Mouse (Mus musculus) frontal cortex, adult 2 months (tissue): Measurements from ENCODE around the gene Lgals1. TPM values are rescaled to one million over a fixed set of nuclear protein-coding genes. Genes with fewer than 3 reads are reported as not detected.

Source experiments
- DNase-seq, 2 experiments: peaks; one replicate each; pipeline ENCODE4 v3.0.0; 2022; ENCODE audit warnings: low spot score in 1 of 2; ENCODE audit errors: extremely low spot score in 1 of 2
- polyA plus RNA-seq: library from polyadenylated mRNA; depleted of rRNA; stranded (reverse); fragments of >200 nt; gene quantifications from 2 replicates; pipeline ENCODE4 v1.2.3, GENCODE M21; 2012

Lgals1 gene
- polyA plus RNA-seq, 1 experiment, result 48.2 TPM

DNA sequence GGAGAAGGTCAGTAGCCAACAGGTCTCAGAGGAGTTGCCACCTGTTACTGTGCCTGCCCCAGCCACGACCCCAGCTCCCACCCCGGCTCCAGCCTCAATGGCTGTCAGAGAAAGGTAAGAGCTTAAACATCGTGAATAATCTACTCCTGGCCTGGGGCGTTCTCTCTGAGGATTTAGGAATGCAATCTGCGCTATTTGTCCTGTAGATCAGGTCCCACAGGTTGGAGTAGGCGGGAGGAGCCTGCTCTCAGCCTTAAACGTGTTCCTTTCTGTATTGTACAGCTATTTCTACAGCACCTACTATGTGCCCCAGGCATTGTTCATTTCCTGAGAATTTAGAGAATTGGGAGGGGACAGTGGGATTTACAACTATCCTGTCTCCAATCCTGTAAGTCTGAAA is 18.1 kb upstream of the Lgals1 start:
- DNase-seq, result no peak

DNA sequence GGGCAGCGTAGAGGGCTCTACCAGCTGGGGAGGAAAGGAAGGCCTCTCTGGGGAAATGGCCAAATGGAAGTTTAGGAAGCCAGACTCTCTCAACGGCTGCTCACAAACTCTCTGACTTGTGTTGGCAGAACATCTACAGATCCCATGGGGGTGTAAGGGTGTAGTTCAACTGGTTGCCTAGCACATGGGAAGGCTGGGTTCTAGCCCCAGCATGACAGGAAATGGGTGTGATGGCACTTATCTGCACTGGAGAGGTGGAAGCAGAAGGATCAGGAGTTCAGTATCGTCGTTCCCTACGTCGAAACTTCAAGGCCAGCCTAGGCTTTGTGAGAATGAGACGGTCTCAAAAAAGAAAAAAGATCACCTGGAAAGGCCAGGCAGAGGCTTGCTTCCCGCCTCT is 17.5 kb upstream of the Lgals1 start:
- no peak for DNase-seq

GRCm38 (mm10) chr15:78912040-78912439 is 14.5 kb upstream of the Lgals1 start:
- peak in 1 of 2 experiments; percentile 60 for DNase-seq

DNA sequence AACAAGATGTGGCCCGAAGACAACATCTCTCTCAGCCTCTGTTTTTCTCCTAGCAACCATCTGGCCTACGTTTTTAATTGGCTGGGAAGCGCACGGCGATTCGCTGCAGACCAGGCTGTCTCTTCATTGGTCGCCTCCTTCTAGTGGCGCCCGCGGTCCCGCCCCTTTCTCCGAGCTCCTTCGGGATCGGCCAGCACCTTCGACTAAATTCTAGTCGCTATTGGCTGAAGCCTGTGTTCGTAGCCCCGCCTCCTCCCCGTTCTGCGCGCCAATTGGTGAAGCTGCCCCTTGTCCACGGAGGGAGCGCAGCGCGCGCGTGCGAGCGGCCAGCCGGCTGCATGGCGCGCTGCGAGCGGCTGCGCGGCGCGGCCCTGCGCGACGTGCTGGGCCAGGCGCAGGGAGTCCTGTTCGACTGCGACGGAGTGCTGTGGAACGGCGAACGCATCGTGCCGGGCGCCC is 12.9 kb upstream of the Lgals1 start, which contains the start of gene Pdxp:
Pdxp (plus strand) TSS at position 288 of the 459 bp plus-strand sequence.
- DNase-seq, result peak; percentile 97 to 98

- peak in 1 of 2 experiments; percentile 66 for DNase-seq
Observed at GRCm38 (mm10) chr15:78914091-78914822, 12.3 kb upstream of the Lgals1 start.

GRCm38 (mm10) chr15:78914823-78915659 is 11.5 kb upstream of the Lgals1 start:
- no peak for DNase-seq

- peak; percentile 77 to 88 for DNase-seq
Observed at GRCm38 (mm10) chr15:78915660-78916017, 10.9 kb upstream of the Lgals1 start.

- peak in 1 of 2 experiments; percentile 57 for DNase-seq
Observed at GRCm38 (mm10) chr15:78916052-78916826, 10.3 kb upstream of the Lgals1 start.

DNA sequence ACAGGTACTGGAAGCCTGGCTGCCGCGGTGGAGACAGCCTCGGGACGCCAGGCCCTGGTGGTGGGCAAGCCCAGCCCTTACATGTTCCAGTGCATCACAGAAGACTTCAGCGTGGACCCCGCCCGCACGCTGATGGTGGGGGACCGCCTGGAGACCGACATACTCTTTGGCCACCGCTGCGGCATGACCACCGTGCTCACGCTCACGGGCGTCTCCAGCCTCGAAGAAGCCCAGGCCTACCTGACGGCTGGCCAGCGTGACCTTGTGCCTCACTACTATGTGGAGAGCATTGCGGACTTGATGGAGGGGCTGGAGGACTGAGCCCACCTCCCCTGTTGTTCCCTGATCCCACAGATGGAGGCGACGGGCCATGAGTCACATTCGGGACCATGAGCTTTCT is 8.4 kb upstream of the Lgals1 start:
- DNase-seq, result no peak

- DNase-seq, result no peak
Observed at GRCm38 (mm10) chr15:78919914-78920313, 6.6 kb upstream of the Lgals1 start.

GRCm38 (mm10) chr15:78922700-78923099 is 3.8 kb upstream of the Lgals1 start:
- no peak for DNase-seq

DNA sequence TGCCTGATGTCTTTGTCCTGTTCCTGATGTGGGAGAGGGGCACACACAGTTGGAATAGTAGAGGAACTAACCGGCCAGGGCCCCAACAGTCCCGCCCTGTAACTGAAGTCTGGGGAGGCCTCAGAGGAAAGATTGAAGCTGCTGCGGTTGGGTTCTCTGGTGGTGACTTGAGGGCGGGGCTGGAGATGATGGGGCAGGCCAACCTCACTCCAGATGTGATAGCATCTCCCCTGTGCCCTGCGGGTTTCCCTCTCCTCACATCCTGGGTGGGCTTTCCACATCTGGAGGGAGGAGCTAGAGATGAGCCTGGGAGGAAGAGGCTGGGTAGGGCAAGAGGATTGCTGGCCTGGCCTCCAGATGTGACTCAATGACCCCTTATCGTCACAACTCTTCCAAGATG is 2.9 kb upstream of the Lgals1 start:
- DNase-seq, result no peak

GRCm38 (mm10) chr15:78925129-78925528 is 1.4 kb upstream of the Lgals1 start:
- no peak for DNase-seq

GRCm38 (mm10) chr15:78927021-78927787 is 679 bp downstream of the Lgals1 start:
- no peak for DNase-seq

DNA sequence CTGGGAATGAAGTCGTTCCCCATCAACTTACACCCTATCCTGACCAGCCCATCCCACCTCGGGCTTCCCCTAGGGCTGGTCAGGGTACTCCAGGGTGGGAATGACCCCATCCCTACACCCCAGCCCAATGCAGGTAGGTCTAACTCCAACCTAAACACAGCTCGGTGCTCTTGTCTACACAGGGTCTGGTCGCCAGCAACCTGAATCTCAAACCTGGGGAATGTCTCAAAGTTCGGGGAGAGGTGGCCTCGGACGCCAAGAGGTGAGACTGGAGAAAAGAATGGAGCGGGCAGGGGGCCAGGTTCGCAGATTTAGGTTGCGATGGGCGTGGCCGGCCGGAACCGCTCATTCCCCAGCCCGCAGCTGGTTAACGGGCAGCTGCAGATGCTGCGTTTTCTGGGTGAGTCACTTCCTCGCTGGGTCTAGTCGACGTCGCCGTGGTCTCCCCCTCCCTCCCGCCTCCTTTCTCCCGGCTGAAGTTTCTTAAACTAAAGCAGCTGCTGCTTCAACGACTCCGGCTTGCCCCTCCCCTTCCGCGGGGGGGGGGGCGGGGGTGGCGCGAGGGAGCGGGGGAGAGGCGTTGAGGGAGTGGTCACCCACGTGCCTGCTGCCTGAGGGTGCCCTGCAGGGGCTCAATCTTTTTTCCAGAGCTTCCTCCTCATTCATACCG is 1.4 kb downstream of the Lgals1 start:
- DNase-seq, result peak in 1 of 2 experiments; percentile 58

DNA sequence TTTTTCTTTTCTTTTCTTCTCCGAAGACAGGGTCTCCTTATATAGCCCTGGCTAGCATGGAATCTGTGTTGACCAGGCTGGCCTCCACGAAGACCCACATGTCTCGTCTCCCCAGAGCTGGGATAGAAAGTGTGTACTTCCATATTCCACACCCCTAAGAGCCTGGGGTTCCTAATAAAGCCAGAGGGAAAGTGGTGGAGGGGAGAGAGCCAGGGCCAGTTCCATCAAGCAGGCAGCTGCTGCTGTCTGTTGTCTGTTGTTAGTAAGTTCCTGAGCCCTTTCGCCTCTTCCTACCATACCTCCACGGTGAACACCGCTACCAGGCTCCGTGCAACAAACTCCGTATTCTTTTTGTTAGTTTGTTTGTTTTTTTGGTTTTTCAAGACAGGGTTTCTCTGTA is 2.0 kb downstream of the Lgals1 start:
- no peak for DNase-seq

DNA sequence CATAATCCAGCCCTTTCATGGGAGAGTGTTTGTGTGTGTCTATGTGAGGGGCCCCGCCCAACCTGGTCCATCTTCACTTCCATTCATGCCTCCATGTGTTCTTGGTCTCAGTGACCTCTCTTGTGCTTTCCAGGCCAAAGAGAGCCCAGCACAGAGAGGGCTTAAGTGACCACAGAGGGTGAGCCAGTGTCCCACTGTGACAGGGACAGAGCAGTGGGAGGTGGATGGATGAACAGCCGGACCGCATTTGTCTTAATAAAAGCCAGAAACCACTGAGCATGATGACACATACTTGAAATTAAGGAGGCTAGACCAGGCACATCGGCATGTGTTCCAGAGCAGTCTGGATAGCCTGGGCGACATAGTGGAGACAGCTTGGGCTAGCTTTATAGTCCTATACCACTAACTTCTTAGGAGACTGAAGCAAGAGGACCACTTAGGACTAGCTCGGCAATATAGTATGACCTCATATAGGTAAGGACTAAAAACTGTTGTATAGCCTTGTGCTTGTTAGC is 3.7 kb downstream of the Lgals1 start:
- DNase-seq, result no peak

GRCm38 (mm10) chr15:78930801-78931426 is 4.4 kb downstream of the Lgals1 start:
- DNase-seq, result no peak

DNA sequence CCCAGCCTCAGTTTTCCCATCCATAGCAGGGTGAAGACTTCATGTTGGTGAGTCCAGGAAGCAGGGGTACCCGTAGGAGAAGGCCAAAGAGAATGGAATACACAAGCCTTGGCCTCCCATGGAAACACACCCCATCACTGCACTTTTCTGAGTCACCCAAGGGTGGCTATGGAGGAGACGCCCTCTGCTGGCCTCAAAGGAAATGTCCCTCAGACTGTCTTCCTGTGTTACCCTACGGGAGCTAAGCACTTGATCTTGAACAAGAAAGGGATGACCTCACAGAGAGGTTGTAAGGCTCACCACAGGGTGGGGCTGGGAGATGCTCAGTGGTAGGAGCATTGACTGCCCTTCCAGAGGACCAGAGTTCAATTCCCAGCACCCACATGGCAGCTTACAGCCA is 5.1 kb downstream of the Lgals1 start:
- DNase-seq, result peak in 1 of 2 experiments; percentile 54
